Mouse (Mus musculus): ENCODE measurements around the gene Olfr1333. TPM values are rescaled to one million over a fixed set of nuclear protein-coding genes. Genes with fewer than 3 reads are reported as not detected.
"Not testable (repeated sequence)": the region's sequence is repeated elsewhere in the genome, so short reads cannot be mapped to it uniquely, and the experiment has no call there.

The Olfr1333 gene
- total RNA-seq (2014; rRNA removed) (not detected in 2 replicates), polyA plus RNA-seq (2015; fragmentation: Nextera tagmentation; extraction: Ambion mirVana) (not detected in 2 replicates)

- Histone ChIP-seq H3K27me3 (ENCODE audit: insufficient read depth, low read length) (no peaks in the 10 kb centered on the region), H3K36me3 (ENCODE audit: insufficient read depth, low read length) (no peaks in the 10 kb centered on the region), H3K4me1 (ENCODE audit: insufficient read depth, low read length) (no peaks in the 10 kb centered on the region), H3K9me3 (ENCODE audit: low read length) (no peaks in the 10 kb centered on the region), H3K4me2 (ENCODE audit: low read depth, low read length) (no peak within 1 kb of the TSS), H3K27ac (no peak within 1 kb of the TSS), H3K4me3 (ENCODE audit: low read length) (no peak within 1 kb of the TSS), H3K9ac (replicated peaks; ENCODE audit: low read length) (no peak within 1 kb of the TSS)
- DNase-seq (ENCODE audit: low spot score) (no peak), ATAC-seq (no peak)
- WGBS, result 100% methylated on average over 1 of the region's 1 CpGs
- TF ChIP-seq CTCF (IDR thresholded peaks at IDR 0.05; ENCODE audit: low read depth), result no peak
Measured at GRCm38 (mm10) chr4:118836179-118836578, at the start of gene Olfr1333. Gene Olfr1333 (minus strand): TSS chr4:118836279.

DNA sequence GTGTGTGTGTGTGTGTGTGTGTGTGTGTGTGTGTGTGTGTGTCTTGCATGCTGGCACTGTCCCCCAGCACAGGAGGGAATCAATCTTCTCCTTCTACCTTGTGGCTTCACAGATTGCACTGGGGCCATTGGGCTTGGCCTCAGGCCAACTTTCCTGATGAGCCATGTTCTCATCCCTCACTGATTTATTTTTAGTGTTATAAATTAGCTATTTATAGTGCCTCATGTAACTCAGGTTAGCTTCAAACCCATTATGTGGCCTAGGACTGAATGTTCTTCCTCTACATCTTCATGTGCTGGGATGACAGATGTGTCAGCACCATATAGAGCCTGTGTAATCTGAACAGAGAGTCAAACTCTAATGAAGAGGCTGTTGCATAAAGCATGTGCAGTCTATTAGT, 31.5 kb upstream of the Olfr1333 start:
- Histone ChIP-seq H3K4me2 (ENCODE audit: low read depth, low read length) (no peak overlapping the region), H3K27me3 (ENCODE audit: insufficient read depth, low read length) (no peaks in the 10 kb centered on the region), H3K9ac (replicated peaks; ENCODE audit: low read length) (no peak overlapping the region), H3K4me3 (ENCODE audit: low read length) (no peak overlapping the region), H3K36me3 (ENCODE audit: insufficient read depth, low read length) (no peaks in the 10 kb centered on the region), H3K9me3 (ENCODE audit: low read length) (no peaks in the 10 kb centered on the region), H3K4me1 (ENCODE audit: insufficient read depth, low read length) (no peaks in the 10 kb centered on the region), H3K27ac (no peak overlapping the region)
- TF ChIP-seq CTCF (IDR thresholded peaks at IDR 0.05; ENCODE audit: low read depth), result no peak
- DNase-seq (ENCODE audit: low spot score) (no peak), ATAC-seq (no peak)

DNA sequence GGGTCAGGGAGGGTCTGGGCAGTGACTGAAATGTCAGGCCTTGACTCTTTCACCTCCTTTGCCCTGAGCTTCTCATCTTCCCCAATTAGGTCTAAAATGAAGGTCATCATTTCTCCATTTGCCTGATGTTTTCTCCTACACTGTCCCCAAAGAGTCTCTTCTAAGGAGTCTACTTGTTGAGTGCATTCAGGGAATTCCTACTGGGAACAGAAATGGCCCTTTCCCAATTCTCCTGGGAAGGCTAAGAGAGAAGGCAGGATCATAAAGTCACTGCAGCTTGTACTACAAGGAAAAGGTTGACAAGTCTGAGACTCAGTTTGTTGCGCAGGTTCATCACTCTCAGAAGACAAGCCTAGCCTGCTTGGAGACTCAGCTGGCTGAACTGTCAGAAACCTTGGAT, 28.3 kb upstream of the Olfr1333 start, which contains the start of gene Olfr1331:
Olfr1331 (plus strand) TSS at position 301 of the 400 bp plus-strand sequence.
- ATAC-seq, result no peak
- H3K27me3 ChIP-seq (ENCODE audit: insufficient read depth, low read length), result no peaks in the 10 kb centered on the region
- no peak within 1 kb of the TSS for H3K27ac ChIP-seq
- no peaks in the 10 kb centered on the region for H3K4me1 ChIP-seq (ENCODE audit: insufficient read depth, low read length)
- no peaks in the 10 kb centered on the region for H3K9me3 ChIP-seq (ENCODE audit: low read length)
- no peak within 1 kb of the TSS for H3K4me3 ChIP-seq (ENCODE audit: low read length)
- H3K4me2 ChIP-seq (ENCODE audit: low read depth, low read length), result no peak within 1 kb of the TSS
- 97% methylated on average over 1 of the region's 1 CpGs for WGBS
- DNase-seq (ENCODE audit: low spot score), result no peak
- H3K9ac ChIP-seq (replicated peaks; ENCODE audit: low read length), result no peak within 1 kb of the TSS
- no peak for TF ChIP-seq CTCF (IDR thresholded peaks at IDR 0.05; ENCODE audit: low read depth)
- no peaks in the 10 kb centered on the region for H3K36me3 ChIP-seq (ENCODE audit: insufficient read depth, low read length)

GRCm38 (mm10) chr4:118862704-118863103, 26.6 kb upstream of the Olfr1333 start:
- ATAC-seq (no peak), DNase-seq (ENCODE audit: low spot score) (peak; percentile 3)
- Histone ChIP-seq H3K9me3 (ENCODE audit: low read length) (no peaks in the 10 kb centered on the region), H3K4me1 (ENCODE audit: insufficient read depth, low read length) (no peaks in the 10 kb centered on the region), H3K9ac (replicated peaks; ENCODE audit: low read length) (no peak overlapping the region), H3K36me3 (ENCODE audit: insufficient read depth, low read length) (no peaks in the 10 kb centered on the region), H3K27me3 (ENCODE audit: insufficient read depth, low read length) (no peaks in the 10 kb centered on the region), H3K27ac (no peak overlapping the region), H3K4me2 (ENCODE audit: low read depth, low read length) (no peak overlapping the region), H3K4me3 (ENCODE audit: low read length) (no peak overlapping the region)
- no peak for TF ChIP-seq CTCF (IDR thresholded peaks at IDR 0.05; ENCODE audit: low read depth)
- 42% methylated on average over 4 of the region's 4 CpGs for WGBS

GRCm38 (mm10) chr4:118861791-118862190, 25.7 kb upstream of the Olfr1333 start:
- H3K36me3 ChIP-seq (ENCODE audit: insufficient read depth, low read length), result no peaks in the 10 kb centered on the region
- H3K27me3 ChIP-seq (ENCODE audit: insufficient read depth, low read length), result no peaks in the 10 kb centered on the region
- WGBS, result 83% methylated on average over 1 of the region's 1 CpGs
- H3K4me1 ChIP-seq (ENCODE audit: insufficient read depth, low read length), result no peaks in the 10 kb centered on the region
- no peak overlapping the region for H3K4me3 ChIP-seq (ENCODE audit: low read length)
- H3K9me3 ChIP-seq (ENCODE audit: low read length), result no peaks in the 10 kb centered on the region
- ATAC-seq (no peak), DNase-seq (ENCODE audit: low spot score) (no peak)
- H3K27ac ChIP-seq, result no peak overlapping the region
- TF ChIP-seq CTCF (IDR thresholded peaks at IDR 0.05; ENCODE audit: low read depth), result no peak
- H3K4me2 ChIP-seq (ENCODE audit: low read depth, low read length), result no peak overlapping the region
- H3K9ac ChIP-seq (replicated peaks; ENCODE audit: low read length), result no peak overlapping the region

DNA sequence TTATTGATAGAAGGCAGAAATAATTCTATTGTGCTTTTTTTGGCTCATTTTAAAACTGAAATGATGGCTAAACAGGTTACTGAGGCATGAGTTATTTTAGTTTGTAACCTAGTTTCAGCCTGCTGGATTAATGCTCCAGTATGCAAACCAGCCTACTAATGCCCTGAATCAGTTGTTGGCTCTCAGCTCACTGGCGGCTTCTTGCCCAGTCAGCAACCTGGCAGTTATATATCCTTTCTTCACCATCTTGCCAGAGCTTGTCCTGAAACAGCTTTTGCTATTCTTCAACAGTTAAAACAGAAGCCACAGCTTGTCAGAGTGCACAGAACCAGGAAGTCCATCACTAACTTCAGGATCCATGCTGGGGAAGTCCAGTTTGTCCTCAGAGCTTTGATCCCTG, 17.2 kb downstream of the Olfr1333 start:
- TF ChIP-seq CTCF (IDR thresholded peaks at IDR 0.05; ENCODE audit: low read depth), result no peak
- DNase-seq (ENCODE audit: low spot score) (no peak), ATAC-seq (no peak)
- Histone ChIP-seq H3K4me1 (ENCODE audit: insufficient read depth, low read length) (no peaks in the 10 kb centered on the region), H3K36me3 (ENCODE audit: insufficient read depth, low read length) (no peaks in the 10 kb centered on the region), H3K27ac (no peak overlapping the region), H3K27me3 (ENCODE audit: insufficient read depth, low read length) (no peaks in the 10 kb centered on the region), H3K4me2 (ENCODE audit: low read depth, low read length) (no peak overlapping the region), H3K9me3 (ENCODE audit: low read length) (no peaks in the 10 kb centered on the region), H3K9ac (replicated peaks; ENCODE audit: low read length) (no peak overlapping the region), H3K4me3 (ENCODE audit: low read length) (no peak overlapping the region)
- 63% methylated on average over 1 of the region's 1 CpGs for WGBS

DNA sequence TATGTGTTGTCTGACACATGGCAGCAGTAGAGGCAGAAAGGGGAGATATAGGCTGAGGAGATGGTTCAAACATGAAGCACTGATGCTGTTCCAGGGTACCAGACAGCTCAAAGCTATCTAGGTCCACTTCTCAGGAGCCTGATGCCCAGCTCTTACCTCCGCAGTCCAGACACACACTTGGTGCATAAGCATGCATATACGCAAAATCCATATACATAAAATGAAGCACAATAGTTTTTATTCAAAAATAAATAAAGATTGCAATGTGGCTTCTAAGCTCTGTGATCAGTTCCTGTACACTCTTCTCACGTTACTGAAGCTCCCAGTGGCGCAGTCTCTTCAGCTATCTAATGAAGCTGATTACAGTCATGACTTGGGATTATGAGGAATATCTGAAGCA, 26.2 kb downstream of the Olfr1333 start, which contains the start of gene Olfr1335:
Olfr1335 (minus strand) TSS at position 101 of the 400 bp plus-strand sequence.
- no peaks in the 10 kb centered on the region for H3K36me3 ChIP-seq (ENCODE audit: insufficient read depth, low read length)
- H3K4me2 ChIP-seq (ENCODE audit: low read depth, low read length), result no peak within 1 kb of the TSS
- no peak within 1 kb of the TSS for H3K9ac ChIP-seq (replicated peaks; ENCODE audit: low read length)
- H3K4me3 ChIP-seq (ENCODE audit: low read length), result no peak within 1 kb of the TSS
- H3K27me3 ChIP-seq (ENCODE audit: insufficient read depth, low read length), result no peaks in the 10 kb centered on the region
- H3K27ac ChIP-seq, result no peak within 1 kb of the TSS
- no peak for ATAC-seq
- no peaks in the 10 kb centered on the region for H3K9me3 ChIP-seq (ENCODE audit: low read length)
- H3K4me1 ChIP-seq (ENCODE audit: insufficient read depth, low read length), result no peaks in the 10 kb centered on the region
- WGBS, result 90% methylated on average over 4 of the region's 4 CpGs
- TF ChIP-seq CTCF (IDR thresholded peaks at IDR 0.05; ENCODE audit: low read depth), result no peak
- DNase-seq (ENCODE audit: low spot score), result no peak

DNA sequence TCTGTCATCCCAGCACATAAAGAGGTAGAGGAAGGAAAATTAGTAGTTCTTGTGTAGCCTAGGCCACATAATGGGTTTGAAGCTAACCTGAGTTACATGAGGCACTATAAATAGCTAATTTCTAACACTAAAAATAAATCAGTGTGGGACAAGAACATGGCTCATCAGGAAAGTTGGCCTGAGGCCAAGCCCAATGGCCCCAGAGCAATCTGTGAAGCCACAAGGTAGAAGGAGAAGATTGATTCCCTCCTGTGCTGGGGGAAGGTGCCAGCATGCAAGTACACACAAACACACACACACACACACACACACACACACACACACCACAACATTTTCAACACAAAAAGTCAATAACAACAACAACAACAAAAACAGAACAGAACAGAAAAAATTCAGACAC, 43.3 kb downstream of the Olfr1333 start:
- H3K4me3 ChIP-seq (ENCODE audit: low read length); DNase-seq (ENCODE audit: low spot score); H3K4me1 ChIP-seq (ENCODE audit: insufficient read depth, low read length); H3K4me2 ChIP-seq (ENCODE audit: low read depth, low read length); H3K27ac ChIP-seq; H3K9me3 ChIP-seq (ENCODE audit: low read length); H3K9ac ChIP-seq (replicated peaks; ENCODE audit: low read length); ATAC-seq; H3K36me3 ChIP-seq (ENCODE audit: insufficient read depth, low read length); H3K27me3 ChIP-seq (ENCODE audit: insufficient read depth, low read length): not testable (repeated sequence)

All from hindbrain, postnatal 0 days (tissue).